Mouse (Mus musculus): ENCODE results near the gene Uhrf1. TPM values are rescaled to one million over a fixed set of nuclear protein-coding genes. Genes with fewer than 3 reads are reported as not detected.
A peak's percentile ranks its signal among the peaks of the same experiment; 100 is the strongest.

Uhrf1 gene
- total RNA-seq, 1 experiment = 238 TPM

GRCm38 (mm10) chr17:56290388-56291170 lies 12.5 kb upstream of the Uhrf1 start:
- peak; percentile 95 for DNase-seq (ENCODE audit: low read depth, low spot score)
- Histone ChIP-seq H3K4me1 (ENCODE audit: control insufficient read depth in 2 of 2, insufficient read depth in 2 of 2, low read length in 2 of 2, poor library complexity in 1 of 2) (peaks cover 13 to 37% of the 10 kb centered on the region in 2 experiments), H3K4me3 (ENCODE audit: insufficient read depth in 1 of 2, low read depth in 1 of 2, low read length in 2 of 2, poor library complexity in 1 of 2, severe bottlenecking in 1 of 2) (peak overlapping the region; percentile 73 to 80), H3K9ac (ENCODE audit: insufficient read depth, low read depth, low read length, poor library complexity, severe bottlenecking) (peak overlapping the region; percentile 83), H3K27ac (ENCODE audit: insufficient read depth, low read depth, low read length, poor library complexity, severe bottlenecking) (peak overlapping the region; percentile 95), H3K9me3 (ENCODE audit: control insufficient read depth, insufficient read depth, low read depth, low read length) (no peaks in the 10 kb centered on the region), H3K36me3 (ENCODE audit: control insufficient read depth, insufficient read depth, low read length, poor library complexity, severe bottlenecking) (peaks cover 16% of the 10 kb centered on the region)
- in situ Hi-C loops (cut with MboI; ENCODE audit: low sequenced_read_pairs in 2 of 2, unreplicated experiment in 2 of 2) = no loop called here
- TF ChIP-seq MAFK (IDR thresholded peaks at IDR 0.05; ENCODE audit: insufficient read depth, low read depth, low read length) (no peak), HCFC1 (IDR thresholded peaks at IDR 0.05; ENCODE audit: borderline replicate concordance, insufficient read depth, low read length) (0 out of 2 replicates have a peak, but pooled peaks have one; percentile 9), CHD2 (IDR thresholded peaks at IDR 0.05; ENCODE audit: low read depth, low read length) (0 out of 2 replicates have a peak, but pooled peaks have one; percentile 61)

DNA sequence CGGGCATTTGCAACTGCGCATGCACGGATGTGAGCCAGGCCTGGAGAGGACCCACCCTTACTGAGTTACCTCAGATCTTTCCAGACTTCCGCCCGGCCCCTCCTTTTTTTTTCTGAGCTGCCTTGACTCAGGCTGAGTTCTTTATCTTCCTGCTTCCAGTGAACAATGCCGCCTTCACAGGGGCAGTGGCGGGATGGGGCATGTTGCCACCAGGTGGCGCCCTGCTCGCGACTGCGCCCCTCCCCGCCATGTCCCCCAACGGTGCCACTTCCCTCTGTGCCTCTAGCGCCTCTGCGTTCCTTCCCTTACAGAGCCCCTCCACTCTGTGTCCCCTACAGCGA lies 12.0 kb upstream of the Uhrf1 start:
- Histone ChIP-seq H3K9ac (ENCODE audit: insufficient read depth, low read depth, low read length, poor library complexity, severe bottlenecking) (peak overlapping the region; percentile 65), H3K36me3 (ENCODE audit: control insufficient read depth, insufficient read depth, low read length, poor library complexity, severe bottlenecking) (peaks cover 10% of the 10 kb centered on the region; the same call in 1 of the 2 replicates), H3K9me3 (ENCODE audit: control insufficient read depth, insufficient read depth, low read depth, low read length) (no peaks in the 10 kb centered on the region), H3K27ac (ENCODE audit: insufficient read depth, low read depth, low read length, poor library complexity, severe bottlenecking) (peak overlapping the region; percentile 93; the same call in 1 of the 2 replicates), H3K4me1 (ENCODE audit: control insufficient read depth in 2 of 2, insufficient read depth in 2 of 2, low read length in 2 of 2, poor library complexity in 1 of 2) (peaks cover 13 to 32% of the 10 kb centered on the region in 2 experiments), H3K4me3 (ENCODE audit: insufficient read depth in 1 of 2, low read depth in 1 of 2, low read length in 2 of 2, poor library complexity in 1 of 2, severe bottlenecking in 1 of 2) (peak overlapping the region; percentile 30 to 80; a peak in 3 of 4 replicates)
- TF ChIP-seq CHD2 (IDR thresholded peaks at IDR 0.05; ENCODE audit: low read depth, low read length) = no peak
- TF ChIP-seq ZNF384 (IDR thresholded peaks at IDR 0.05; ENCODE audit: low read depth, low read length) = peak; percentile 91
- DNase-seq (ENCODE audit: low read depth, low spot score) = peak; percentile 86
- in situ Hi-C loops (cut with MboI; ENCODE audit: low sequenced_read_pairs in 2 of 2, unreplicated experiment in 2 of 2) = no loop called here

DNA sequence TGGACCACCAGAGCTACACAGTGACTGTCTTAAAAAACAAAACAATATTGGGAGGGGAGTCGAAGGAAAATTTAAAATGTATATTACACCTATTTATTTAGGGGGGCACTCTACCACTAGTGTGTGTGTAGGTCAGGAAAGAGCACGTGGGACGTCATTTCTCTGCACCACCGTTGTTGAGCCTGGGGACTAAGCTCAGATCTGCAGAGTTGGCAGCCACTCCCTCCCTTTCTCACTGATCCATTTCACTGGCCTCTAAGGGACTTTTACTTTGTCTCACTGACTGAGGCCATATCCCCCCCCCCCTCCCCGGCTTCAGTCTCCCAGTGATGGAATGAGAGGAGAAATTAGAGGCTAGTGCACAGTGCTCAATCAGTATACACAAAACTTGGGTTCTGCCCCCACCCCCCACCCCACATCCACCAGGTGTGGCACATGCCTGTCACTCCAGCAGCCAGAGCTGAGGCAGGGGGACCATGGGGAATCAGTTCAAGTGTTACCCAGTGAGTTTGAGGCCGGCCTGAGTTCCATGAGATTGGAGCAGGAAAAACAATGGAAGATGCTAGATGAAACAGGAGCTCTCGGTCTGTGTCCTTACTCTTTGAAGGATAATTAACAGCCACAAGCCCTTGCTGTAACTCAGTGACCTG lies 11.2 kb upstream of the Uhrf1 start:
- Histone ChIP-seq H3K4me3 (ENCODE audit: insufficient read depth in 1 of 2, low read depth in 1 of 2, low read length in 2 of 2, poor library complexity in 1 of 2, severe bottlenecking in 1 of 2) (peak overlapping the region in 1 of 2 experiments; percentile 2; a peak in 1 of 4 replicates), H3K9me3 (ENCODE audit: control insufficient read depth, insufficient read depth, low read depth, low read length) (no peaks in the 10 kb centered on the region), H3K27ac (ENCODE audit: insufficient read depth, low read depth, low read length, poor library complexity, severe bottlenecking) (no peak overlapping the region; the same call in 1 of the 2 replicates), H3K36me3 (ENCODE audit: control insufficient read depth, insufficient read depth, low read length, poor library complexity, severe bottlenecking) (peaks cover 2% of the 10 kb centered on the region; the same call in 1 of the 2 replicates), H3K9ac (ENCODE audit: insufficient read depth, low read depth, low read length, poor library complexity, severe bottlenecking) (peak overlapping the region; percentile 65; the same call in 1 of the 2 replicates), H3K4me1 (ENCODE audit: control insufficient read depth in 2 of 2, insufficient read depth in 2 of 2, low read length in 2 of 2, poor library complexity in 1 of 2) (peaks cover 13 to 26% of the 10 kb centered on the region in 2 experiments)
- in situ Hi-C loops (cut with MboI; ENCODE audit: low sequenced_read_pairs in 2 of 2, unreplicated experiment in 2 of 2) = no loop called here
- TF ChIP-seq ZC3H11A (IDR thresholded peaks at IDR 0.05; ENCODE audit: borderline replicate concordance, low read depth, low read length) = no peak
- no peak for TF ChIP-seq HCFC1 (IDR thresholded peaks at IDR 0.05; ENCODE audit: borderline replicate concordance, insufficient read depth, low read length)
- no peak for TF ChIP-seq CHD2 (IDR thresholded peaks at IDR 0.05; ENCODE audit: low read depth, low read length)
- TF ChIP-seq ZNF384 (IDR thresholded peaks at IDR 0.05; ENCODE audit: low read depth, low read length) = no peak
- TF ChIP-seq MAFK (IDR thresholded peaks at IDR 0.05; ENCODE audit: insufficient read depth, low read depth, low read length) = no peak
- no peak for DNase-seq (ENCODE audit: low read depth, low spot score)

DNA sequence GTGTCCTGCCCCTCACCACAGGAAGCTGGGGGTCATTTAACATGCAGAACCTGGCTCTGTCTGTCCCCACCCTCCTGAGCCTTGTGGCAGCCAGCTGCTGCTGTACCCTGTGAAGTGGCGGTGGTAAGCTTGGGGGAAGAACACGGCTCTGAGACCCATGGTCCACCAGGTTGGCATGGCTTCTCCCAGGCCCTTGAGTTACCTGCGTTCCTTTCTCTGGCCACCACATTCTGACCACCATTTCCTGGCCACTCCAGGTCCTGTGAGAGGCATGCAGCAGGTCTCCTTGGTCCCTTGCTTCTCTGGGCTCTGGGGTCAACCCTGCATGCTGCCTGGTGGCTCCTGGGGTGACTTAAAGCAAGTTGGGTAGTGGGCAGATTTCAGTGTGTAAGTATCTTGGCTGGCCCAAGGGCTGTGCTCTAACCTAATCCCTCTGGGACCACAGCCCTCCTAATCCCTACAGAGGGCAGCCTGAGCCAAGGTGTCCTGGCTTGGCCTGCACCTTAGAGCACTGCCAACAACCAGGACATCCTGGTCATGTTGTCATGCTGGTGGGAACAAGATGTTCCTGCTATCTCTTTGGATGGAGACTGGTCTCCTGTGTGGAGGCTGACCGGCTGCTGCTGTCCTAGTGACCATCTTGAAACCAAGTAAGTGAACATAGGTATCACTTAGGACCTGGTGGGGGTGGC lies 10.4 kb upstream of the Uhrf1 start, which contains the start of gene Plin3:
TSS of gene Plin3 (minus strand) at position 343 of the 692 bp plus-strand sequence.
- H3K4me3 ChIP-seq (ENCODE audit: insufficient read depth in 1 of 2, low read depth in 1 of 2, low read length in 2 of 2, poor library complexity in 1 of 2, severe bottlenecking in 1 of 2) = no peak within 1 kb of the TSS; a peak in 1 of 4 replicates
- H3K36me3 ChIP-seq (ENCODE audit: control insufficient read depth, insufficient read depth, low read length, poor library complexity, severe bottlenecking) = no peaks in the 10 kb centered on the region; the same call in 1 of the 2 replicates
- no peak for DNase-seq (ENCODE audit: low read depth, low spot score)
- no peak within 1 kb of the TSS; the same call in 1 of the 2 replicates for H3K27ac ChIP-seq (ENCODE audit: insufficient read depth, low read depth, low read length, poor library complexity, severe bottlenecking)
- H3K9ac ChIP-seq (ENCODE audit: insufficient read depth, low read depth, low read length, poor library complexity, severe bottlenecking) = peak within 1 kb of the TSS; percentile 65; the same call in 1 of the 2 replicates
- TF ChIP-seq ZNF384 (IDR thresholded peaks at IDR 0.05; ENCODE audit: low read depth, low read length) (no peak), CHD2 (IDR thresholded peaks at IDR 0.05; ENCODE audit: low read depth, low read length) (no peak), MAFK (IDR thresholded peaks at IDR 0.05; ENCODE audit: insufficient read depth, low read depth, low read length) (no peak), HCFC1 (IDR thresholded peaks at IDR 0.05; ENCODE audit: borderline replicate concordance, insufficient read depth, low read length) (no peak), ZC3H11A (IDR thresholded peaks at IDR 0.05; ENCODE audit: borderline replicate concordance, low read depth, low read length) (no peak)
- H3K4me1 ChIP-seq (ENCODE audit: control insufficient read depth in 2 of 2, insufficient read depth in 2 of 2, low read length in 2 of 2, poor library complexity in 1 of 2) = peaks cover 13 to 24% of the 10 kb centered on the region in 2 experiments
- no peaks in the 10 kb centered on the region for H3K9me3 ChIP-seq (ENCODE audit: control insufficient read depth, insufficient read depth, low read depth, low read length)
- in situ Hi-C loops (cut with MboI; ENCODE audit: low sequenced_read_pairs in 2 of 2, unreplicated experiment in 2 of 2) = no loop called here

Measured in ES-E14 (cell line).